Mouse (Mus musculus) layer of hippocampus, adult 9-11 months (tissue): ENCODE data around the gene Tctn3.
"Not testable (repeated sequence)": the region's sequence is repeated elsewhere in the genome, so short reads cannot be mapped to it uniquely, and the experiment has no call there.

Experiments used
- DNase-seq: peaks from one replicate; pipeline ENCODE4 v3.0.0; 2022

Gene Tctn3

DNA sequence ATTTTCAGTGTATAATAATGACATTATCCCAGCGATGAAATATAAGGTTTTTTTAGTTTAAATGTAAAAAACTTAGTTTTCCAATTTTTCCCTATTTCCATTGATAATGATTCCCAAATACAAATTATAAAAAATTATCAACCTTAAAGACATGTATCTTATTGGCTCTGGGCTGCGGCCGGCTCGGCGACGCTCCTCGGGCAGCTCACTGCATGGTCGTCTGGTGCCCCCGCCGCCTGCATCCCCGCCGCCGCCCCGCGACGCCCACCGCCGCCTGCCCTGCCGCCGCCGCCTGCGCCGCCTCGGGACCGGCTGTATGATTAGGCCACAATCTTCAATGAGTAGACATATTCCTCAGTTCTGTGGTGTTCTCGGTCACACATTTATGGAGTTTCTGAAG, 9.6 kb upstream of the Tctn3 start:
- not testable (repeated sequence) for DNase-seq

DNA sequence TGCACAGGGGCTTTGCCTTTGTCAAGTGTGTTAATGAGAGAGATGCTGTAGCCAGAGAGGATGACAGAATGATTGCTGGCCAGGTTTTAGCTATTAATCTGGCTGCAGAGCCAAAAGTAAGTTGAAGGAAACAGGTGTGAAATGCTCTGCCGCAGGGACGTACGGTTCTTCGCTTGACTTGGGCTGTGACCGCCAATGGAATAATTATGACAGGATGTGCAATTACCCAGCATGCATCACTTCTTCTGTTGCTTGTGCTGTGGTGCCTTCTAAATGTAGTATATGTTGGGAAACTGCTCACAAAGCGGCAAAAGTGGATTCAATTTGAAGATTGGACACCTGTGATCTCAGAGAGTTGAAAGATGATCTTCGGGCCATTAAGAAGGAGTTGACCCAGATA, 4.0 kb upstream of the Tctn3 start:
- DNase-seq, result no peak

DNA sequence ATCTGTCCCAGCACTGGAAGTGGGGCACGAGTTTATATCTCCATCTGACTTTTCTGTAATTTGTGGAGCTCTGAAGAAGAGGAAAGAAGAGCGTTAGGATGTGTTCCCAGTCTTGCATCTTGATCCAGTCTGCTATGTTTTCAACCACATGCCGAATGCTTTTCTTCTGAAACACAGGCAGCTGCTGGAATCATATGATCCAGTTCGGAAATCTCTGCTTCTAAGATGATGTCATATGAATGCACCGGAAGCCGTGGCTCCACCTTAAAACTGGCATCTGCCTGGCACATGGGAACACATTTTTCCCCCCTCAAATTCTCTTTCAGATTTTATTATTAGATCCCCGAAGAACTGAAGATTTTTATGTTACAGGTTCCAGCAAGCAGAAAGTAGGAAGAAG, 2.8 kb upstream of the Tctn3 start:
- DNase-seq, result no peak

DNA sequence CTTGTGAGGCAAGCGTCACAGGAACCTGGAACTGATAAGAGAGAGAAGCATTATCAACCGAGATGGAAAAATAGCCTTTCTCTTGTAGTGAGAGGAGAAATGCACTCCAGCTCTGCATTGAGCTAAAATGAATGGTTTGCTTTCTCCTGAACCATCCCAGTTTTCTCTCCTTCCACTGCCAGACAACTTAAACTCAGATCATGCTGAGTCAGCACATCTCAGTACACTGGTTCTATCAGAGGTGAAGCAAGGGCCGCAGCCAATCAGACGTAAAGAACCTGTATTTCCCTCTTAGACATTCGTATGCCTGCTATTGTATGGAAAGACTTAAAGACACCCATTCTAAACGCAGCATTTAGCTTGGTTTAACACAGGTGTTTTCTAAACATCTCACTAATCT, 4.4 kb downstream of the Tctn3 start:
- DNase-seq, result no peak

DNA sequence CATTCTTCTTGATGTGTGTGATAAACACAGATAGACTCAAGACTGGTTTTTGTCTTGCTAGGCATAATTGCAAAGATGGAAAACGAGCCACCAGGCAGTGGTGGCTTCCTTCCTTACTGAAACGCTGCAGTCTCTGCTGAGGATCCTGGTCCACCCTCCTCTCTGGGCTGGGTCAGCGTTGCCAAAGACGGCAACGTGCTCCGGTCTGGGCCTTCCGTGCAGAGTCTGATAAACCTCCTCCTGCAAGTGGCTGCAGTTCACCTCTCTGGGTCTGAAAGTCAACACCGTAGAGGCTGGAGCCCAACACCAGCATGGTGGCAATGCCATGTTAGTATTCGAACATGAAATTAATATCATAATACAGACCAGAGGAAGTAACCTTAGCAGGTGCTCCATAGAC, 6.8 kb downstream of the Tctn3 start:
- DNase-seq, result no peak

DNA sequence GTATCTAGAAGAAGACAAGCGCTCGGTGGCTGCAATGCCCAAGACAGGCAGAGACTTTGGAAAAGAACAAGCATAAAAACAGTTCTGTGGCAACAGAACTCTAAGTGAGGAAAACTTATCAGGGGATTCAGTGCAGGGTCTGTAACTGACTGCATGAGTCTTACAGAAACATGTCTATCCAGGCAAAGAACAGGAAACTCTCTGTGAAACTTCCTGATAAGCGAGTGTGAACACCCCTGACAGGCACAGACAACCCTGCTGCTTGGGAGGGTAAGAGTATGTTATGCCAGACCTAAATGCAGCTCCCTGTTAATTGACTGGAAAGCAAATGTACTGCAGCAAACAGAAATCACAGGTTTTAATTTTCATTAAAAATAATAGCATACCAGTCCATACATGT, 10.2 kb downstream of the Tctn3 start:
- no peak for DNase-seq

DNA sequence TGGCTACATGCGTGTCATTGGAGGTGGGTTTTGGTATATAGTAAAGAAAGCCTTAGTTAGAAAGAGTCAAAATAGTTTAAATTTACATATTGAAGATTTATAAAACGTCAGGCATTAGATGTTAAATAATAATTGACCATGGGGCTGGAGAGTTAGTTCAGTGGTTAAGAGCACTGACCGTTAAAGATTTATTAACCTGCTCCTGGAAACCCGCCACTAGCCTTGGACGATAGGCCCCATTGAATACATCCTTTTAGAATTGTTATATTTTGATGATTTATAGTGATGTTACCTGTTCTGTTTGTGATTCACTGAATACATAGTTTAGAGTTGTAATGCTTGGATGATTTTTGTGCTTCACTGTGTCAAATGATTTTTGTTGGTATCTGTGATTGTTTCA, 11.2 kb downstream of the Tctn3 start:
- not testable (repeated sequence) for DNase-seq

DNA sequence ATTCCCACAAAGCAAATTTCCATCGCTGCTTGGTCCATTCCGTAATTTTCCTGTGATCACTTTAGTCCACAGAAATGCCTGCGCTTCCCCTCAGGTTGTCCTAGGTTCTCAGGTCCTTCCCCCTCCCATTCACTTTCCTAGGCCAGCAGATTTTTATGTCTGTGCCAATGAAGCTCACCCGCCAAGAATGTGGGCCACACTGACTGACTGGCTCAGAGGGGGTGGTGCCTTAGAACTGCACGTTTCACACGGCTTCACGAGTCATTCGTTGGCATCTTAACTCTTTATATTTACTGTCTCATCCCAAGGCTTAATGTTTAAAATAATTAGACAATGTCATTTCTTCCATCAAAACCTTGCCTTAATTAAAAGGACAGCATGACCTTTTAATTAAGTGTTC, 16.2 kb downstream of the Tctn3 start:
- no peak for DNase-seq

DNA sequence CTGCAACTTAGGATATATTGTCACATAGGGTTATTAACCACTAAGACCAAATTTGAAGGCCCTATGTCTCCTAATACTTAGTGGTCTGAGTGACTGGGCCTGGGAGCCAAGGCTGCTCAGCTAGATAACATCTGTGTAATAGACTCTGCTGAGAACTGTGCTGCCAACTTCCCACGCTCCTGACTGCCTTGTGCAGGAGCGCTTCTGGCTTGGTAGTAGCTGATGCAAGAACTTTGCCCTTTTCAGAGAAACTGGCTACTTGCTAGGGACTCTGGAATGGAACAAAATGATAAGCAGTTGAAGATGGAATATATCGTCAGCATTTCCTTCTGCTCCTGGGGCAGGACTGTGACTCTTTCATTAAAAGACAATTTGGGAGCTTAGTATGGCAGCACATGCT, 16.8 kb downstream of the Tctn3 start:
- no peak for DNase-seq

DNA sequence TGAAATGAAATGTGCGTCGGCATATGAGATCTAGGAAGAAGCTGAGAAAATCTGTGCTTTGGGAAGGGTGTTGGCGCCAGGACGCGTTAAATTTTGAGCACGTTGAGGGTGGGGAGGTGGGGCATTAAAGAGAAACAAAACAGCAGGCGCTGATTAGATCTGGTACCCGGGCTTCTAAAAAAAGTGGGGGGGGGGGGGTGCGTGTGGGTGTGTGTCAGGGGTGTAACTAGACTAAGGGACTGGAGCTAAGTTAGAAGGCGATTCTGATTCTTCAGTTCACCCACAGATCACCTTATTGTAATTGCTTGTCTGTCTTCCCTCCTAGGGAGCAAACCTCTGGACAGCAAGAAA, 22.5 kb downstream of the Tctn3 start:
- no peak for DNase-seq

DNA sequence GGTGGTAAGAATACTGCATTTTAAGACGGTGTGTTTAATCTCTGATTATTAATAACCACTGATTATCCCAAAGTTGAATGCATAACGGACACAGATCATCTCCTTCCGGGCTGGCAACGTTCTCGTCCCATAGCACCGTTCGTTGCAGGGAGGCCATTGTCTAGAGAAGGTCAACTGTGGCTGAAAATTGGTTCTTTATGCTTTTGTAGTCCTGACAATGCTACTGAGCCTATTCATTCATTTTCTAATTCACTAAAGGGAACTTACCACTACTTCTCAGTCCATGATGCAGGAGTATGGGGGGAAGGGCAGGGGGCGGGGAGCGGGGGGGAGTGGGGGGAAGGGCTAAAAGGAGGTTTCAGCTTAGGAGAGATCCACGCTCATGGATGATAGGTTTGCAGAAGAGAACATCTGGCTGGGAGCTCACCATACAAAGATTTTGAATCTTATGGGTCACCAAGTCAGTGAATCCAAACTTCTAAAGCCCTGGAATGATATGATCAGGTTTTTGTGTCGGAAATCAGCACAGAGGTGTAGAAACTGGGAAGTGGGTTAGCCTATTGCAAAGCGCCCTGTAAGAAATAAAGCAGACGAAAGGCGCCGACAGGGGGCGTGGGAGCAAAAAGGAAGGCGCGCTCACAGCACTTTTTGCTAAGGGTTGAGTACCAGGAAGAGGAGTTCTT, 23.0 kb downstream of the Tctn3 start:
- DNase-seq, result peak; percentile 82

DNA sequence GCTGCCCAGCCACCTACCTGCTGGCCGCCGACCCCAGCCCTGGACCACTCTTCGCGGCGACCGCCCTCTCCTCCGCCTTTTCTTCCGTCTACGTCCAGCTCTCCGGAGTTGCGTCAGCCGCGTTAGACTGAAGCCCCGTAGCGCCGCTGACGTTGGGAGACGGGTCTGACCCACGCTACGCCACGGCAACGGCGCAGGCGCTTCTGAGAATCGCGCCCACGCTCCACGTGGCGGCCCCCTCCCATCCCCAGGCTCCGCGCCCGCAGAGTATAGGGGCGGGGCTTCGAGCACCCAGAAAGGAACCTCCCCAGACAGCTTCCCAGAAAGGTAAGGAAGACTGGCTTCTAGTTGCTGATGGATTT, 23.8 kb downstream of the Tctn3 start, which contains the start of gene Aldh18a1:
Gene Aldh18a1 (minus strand): TSS at position 171 of the 362 bp plus-strand sequence.
- DNase-seq, result peak; percentile 94

DNA sequence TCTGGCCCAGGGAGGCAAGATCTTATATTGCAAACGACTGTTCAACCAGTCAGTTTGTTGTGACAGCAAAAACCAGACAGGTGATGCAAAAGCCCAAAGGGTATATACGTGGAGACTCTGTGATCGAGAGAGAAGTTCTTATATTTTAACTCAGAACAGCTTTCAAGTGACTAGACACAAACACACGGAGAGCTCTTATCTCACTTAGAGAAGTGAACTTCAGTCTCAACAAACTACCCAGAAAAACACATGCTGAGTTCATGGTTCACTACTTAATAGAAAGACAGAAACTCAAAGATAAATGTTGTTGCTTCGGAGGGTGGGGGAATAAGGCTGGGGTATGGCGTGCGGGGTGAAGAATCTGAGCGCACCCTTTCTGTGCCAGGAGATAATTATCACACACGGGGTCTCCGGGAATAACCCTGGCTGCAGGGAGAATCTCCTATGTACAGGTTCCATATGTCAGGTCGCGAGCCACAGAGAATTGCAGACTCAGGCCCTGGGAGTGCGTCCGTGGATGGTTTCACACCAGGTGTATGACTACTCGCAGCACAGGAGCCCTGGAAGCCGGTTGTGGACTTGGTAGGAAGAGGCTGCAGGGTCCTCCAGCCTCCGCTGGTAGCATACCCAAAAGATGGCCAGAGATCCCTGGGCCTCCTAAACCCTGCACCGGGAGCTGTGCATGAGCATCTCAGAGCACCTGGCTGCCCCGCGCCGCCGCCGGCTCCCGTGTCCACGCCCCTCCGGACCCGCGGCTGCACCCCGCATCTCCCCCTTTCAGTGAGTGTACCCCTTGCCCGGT, 24.3 kb downstream of the Tctn3 start:
- DNase-seq, result no peak

DNA sequence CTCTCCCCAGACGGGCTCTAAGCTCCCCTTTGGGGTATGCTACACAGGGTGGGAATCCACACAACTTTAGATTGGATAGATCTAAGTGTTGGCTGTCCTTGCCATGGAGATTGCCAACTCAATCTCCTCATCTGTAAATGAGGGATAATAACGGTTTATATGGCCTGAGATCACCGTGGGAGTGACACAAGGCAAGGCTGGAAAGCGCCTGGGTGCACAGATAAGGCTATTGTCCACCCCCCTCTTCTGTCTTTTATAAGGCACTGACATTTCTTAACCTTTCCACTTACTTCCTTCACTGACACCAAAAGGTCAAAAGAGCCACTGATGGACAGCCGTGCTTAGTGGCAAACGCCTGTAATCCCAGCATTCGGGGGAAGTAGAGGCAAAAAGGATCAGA, 25.1 kb downstream of the Tctn3 start:
- DNase-seq, result no peak

DNA sequence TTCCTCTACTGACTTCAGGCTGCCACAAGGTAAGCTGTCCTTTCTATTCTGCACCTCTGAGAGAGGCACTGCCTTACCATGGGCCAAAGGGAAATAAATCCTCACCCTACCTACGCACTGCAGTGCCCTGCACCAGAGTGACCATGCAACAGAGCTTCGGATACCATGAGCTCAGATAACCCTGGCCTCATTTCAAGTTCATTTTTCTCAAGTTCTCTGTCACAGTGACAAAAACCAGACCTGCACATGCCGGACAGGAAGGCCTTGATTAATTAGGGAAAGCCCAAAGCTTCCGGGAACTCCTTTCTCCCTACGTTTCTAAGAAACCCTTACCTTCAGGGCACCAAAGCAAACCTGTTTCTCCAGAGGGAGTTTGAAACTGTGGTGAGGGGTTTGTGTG, 30.4 kb downstream of the Tctn3 start:
- DNase-seq, result no peak

DNA sequence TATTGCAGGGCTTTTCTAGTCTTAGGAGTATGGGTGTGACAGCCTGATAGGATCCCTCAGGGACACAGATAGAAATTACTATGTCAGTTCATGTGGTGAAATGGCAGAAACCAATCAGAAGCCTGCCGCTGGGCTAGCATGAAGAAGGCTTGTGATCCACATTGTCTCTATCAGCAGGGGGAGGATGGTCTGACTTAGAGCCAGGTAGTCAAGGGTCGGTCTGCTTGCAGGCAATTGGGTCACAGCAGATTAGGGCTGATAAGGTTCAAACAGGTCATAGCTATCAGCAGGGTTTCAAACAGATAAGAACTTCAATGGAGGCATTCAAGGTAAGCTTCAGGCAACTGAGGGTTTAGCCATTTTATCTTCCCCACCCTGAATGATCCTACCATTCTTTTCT, 31.1 kb downstream of the Tctn3 start:
- DNase-seq, result no peak

DNA sequence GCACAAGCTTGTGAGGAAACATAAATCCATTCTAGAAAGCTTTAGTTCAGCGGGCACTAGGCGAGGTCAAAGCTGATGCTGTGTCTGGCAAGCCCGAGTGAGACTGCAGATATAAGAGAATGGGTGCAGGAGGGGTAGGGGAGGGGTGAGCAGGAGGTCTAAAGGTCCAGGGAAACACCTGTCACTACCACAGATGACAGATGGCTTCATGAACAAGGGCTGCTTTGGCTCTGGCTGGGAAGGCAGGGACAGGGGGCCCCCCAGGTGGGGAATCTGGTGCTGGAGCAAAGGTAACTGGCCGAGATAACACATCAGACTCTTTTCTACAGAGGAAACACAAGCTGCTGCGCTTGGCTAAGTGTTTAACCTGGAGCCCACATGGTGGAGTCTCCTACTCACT, 36.6 kb downstream of the Tctn3 start:
- no peak for DNase-seq

DNA sequence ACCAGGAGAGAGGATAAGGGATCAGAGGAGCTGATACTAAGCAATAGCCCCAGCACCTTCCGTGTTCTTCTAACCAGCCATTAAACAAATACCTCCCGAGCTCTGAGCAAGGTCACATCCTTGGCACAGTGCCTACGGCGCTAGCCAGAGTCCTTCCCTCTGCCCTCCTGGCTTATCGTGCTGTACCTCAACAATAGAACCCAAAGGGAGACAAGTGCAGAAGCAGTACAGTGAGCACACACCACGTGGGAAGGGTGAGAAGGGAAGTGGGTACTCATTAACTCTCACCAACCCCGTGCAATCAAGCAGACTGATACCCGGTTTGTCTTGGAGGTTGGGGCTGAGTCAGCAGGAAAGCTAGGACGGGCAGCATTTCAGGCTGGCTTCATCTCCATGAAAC, 41.3 kb downstream of the Tctn3 start:
- no peak for DNase-seq

DNA sequence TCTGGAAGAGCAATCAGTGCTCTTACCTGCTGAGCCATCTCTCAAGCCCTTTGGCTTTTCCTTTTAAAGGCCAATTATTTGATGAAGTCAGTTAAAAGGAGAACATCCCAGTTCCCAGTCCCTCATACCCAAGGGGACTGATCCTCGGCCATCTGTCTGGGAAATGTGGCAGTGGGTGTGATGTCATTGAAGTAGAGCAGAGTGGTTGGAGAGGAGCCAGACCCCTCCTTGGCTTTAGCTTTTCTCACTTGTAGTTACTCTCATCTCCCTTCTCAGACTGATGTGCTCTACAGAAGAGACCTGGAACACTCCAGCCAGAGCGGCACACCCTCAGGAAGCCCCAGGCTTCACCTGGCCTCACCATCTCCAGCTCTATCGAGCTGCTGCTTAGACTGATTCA, 44.4 kb downstream of the Tctn3 start:
- peak; percentile 25 for DNase-seq

DNA sequence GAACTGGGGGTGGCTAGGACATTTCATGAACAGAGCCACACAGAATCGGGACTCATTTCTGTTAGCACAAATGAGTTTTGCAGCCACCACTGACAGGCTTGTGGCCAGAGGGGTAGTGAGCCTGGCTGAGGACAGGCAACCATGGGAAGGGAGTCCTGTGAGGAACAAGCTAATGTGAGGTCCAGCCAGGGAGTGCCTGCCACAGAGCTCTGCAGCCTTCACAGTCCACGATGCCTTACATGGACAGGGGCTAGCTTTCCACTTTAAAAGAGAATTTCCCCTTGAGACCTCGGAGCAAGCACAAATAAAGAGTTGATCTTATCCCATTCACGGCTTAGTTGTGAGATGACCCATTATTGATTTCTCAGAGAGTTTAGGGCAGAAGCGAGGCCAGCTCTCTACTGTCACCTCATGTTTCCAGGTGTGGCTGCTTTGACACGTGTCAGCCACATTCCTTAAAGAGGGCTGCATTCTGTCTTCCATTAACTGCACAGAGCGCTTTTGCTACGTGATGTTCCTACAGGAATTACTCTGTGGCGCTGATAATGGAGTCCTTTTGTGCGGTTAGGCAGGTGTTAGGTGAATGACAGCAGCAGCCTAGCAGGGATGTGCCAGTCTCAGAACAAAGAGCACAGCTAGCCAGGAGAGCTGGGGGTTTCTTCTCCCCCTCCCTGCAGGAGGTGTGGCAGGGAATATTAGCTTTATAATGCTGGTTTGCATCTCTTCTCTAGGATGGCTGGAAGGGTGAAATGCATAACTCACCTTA, 48.0 kb downstream of the Tctn3 start:
- DNase-seq, result no peak

DNA sequence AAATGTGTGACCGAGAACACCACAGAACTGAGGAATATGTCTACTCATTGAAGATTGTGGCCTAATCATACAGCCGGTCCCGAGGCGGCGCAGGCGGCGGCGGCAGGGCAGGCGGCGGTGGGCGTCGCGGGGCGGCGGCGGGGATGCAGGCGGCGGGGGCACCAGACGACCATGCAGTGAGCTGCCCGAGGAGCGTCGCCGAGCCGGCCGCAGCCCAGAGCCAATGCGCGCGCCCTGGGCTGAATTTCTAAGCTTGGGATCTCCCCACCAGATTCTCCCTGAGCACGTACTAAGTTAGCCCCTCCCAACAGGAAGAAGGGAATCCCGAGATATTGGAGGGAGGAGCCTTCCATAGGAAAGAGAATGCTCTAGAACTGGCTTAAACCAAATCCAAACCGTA, 50.5 kb downstream of the Tctn3 start:
- not testable (repeated sequence) for DNase-seq

DNA sequence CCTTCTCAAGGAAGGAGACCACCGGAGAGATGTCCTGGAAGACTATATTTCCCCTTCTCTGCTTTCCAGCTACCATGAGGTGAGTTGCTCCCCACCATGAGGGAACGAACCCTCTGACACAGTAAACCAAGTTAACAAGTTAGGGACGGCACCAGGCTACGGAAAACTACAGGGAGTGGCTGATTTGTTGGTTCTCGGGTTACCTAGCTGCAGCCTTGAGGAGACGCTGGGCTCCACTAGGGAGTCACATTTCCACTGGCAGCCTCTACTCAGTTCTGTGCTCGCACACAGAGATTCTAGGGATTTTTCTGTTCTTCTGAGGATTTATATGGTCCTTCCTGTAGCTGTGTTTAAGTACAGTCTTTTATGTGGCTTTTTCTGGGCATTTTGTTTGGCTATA, 56.0 kb downstream of the Tctn3 start:
- no peak for DNase-seq

DNA sequence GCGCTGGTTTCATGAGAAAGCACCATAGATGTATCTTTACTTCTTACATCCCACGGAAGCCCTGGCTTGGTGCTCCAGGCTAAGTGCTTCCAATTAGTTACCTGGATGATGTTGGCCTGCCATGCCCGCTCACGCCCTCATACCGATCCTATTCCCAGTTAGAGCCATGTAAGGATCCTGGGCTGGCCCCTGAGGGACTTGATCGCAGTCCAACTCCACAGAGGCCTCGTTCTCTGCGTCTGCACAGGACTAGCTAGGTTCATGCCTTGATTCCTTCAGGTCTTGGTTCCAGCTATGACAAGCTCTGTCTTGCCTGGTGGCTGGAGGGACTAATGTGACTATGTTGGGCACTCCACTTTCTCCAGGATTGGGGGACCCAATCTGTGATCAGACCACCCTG, 56.9 kb downstream of the Tctn3 start:
- DNase-seq, result no peak

DNA sequence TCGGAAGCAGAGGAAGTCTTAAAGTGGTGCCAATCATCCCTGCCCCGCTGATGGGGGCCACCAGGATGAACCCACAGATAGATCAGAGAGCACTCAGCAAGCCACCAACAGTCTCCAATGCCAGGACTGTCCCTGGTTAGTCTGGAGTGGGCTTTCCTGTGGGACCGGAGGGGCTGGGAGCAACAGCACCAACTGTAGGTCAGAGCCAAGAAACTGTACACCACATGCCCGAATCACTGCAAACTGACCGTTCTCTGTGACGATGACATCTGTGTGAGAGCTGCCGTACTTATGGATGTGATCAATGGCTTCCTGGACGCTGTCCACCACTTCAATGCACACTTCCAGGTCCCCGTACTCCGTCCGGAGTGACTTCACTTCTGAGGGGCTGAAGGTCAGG, 57.7 kb downstream of the Tctn3 start:
- DNase-seq, result no peak
